Mouse (Mus musculus): ENCODE results near the gene Dph2.
A peak's percentile ranks its signal among the peaks of the same experiment; 100 is the strongest.

Dph2 gene

GRCm38 (mm10) chr4:117908834-117909453 is 17.1 kb upstream of the Dph2 start:
- DNase-seq = peak; percentile 45

GRCm38 (mm10) chr4:117906196-117906595 is 14.4 kb upstream of the Dph2 start:
- DNase-seq = no peak

- no peak for DNase-seq
These were observed 12.9 kb upstream of the Dph2 start for GRCm38 (mm10) chr4:117904761-117905160.

GRCm38 (mm10) chr4:117904094-117904493 is 12.3 kb upstream of the Dph2 start:
- no peak for DNase-seq

- DNase-seq = no peak
These were observed 6.3 kb upstream of the Dph2 start for GRCm38 (mm10) chr4:117898111-117898510.

- no peak for DNase-seq
These were observed 4.2 kb upstream of the Dph2 start for GRCm38 (mm10) chr4:117896031-117896430.

GRCm38 (mm10) chr4:117895339-117895738 is 3.5 kb upstream of the Dph2 start:
- no peak for DNase-seq

- no peak for DNase-seq
These were observed 2.8 kb upstream of the Dph2 start for GRCm38 (mm10) chr4:117894601-117895000.

GRCm38 (mm10) chr4:117893376-117893775 is 1.5 kb upstream of the Dph2 start:
- DNase-seq = peak; percentile 72

- no peak for DNase-seq
These were observed 1.1 kb downstream of the Dph2 start for GRCm38 (mm10) chr4:117890750-117891149.

- no peak for DNase-seq
These were observed 1.8 kb downstream of the Dph2 start for GRCm38 (mm10) chr4:117890031-117890430.

GRCm38 (mm10) chr4:117889471-117889870 is 2.4 kb downstream of the Dph2 start:
- no peak for DNase-seq

- no peak for DNase-seq
These were observed 3.9 kb downstream of the Dph2 start for GRCm38 (mm10) chr4:117887920-117888319.

- peak; percentile 95 for DNase-seq
These were observed 4.7 kb downstream of the Dph2 start, which contains the start of gene Atp6v0b for GRCm38 (mm10) chr4:117887133-117887532. TSS of gene Atp6v0b (minus strand) at chr4:117887333.

GRCm38 (mm10) chr4:117886644-117887043 is 5.2 kb downstream of the Dph2 start:
- no peak for DNase-seq

GRCm38 (mm10) chr4:117885994-117886393 is 5.8 kb downstream of the Dph2 start:
- DNase-seq = no peak

GRCm38 (mm10) chr4:117885093-117885492 is 6.7 kb downstream of the Dph2 start:
- DNase-seq = no peak

GRCm38 (mm10) chr4:117884146-117884545 is 7.7 kb downstream of the Dph2 start:
- DNase-seq = no peak

GRCm38 (mm10) chr4:117882701-117883691 is 8.8 kb downstream of the Dph2 start, which contains the start of gene B4galt2:
TSS of gene B4galt2 (minus strand) at chr4:117883487.
- peak; percentile 87 for DNase-seq

GRCm38 (mm10) chr4:117878703-117879102 is 13.1 kb downstream of the Dph2 start:
- no peak for DNase-seq

GRCm38 (mm10) chr4:117878301-117878700 is 13.5 kb downstream of the Dph2 start:
- no peak for DNase-seq

- no peak for DNase-seq
These were observed 18.2 kb downstream of the Dph2 start for GRCm38 (mm10) chr4:117873615-117874014.

GRCm38 (mm10) chr4:117872471-117872886 is 19.4 kb downstream of the Dph2 start, which contains the start of gene Ccdc24:
TSS of gene Ccdc24 (minus strand) at chr4:117872557.
- peak; percentile 70 for DNase-seq

- no peak for DNase-seq
These were observed 20.0 kb downstream of the Dph2 start for GRCm38 (mm10) chr4:117871787-117872186.
